Mouse (Mus musculus): Measurements from ENCODE around the gene Eps8. TPM values are rescaled to one million over a fixed set of nuclear protein-coding genes. Genes with fewer than 3 reads are reported as not detected.
A peak's percentile ranks its signal among the peaks of the same experiment; 100 is the strongest.

The Eps8 gene
- polyA plus RNA-seq, 1 experiment from 2014 or later: 45.1 TPM

- no peaks in the 10 kb centered on the region for H3K9me3 ChIP-seq (replicated peaks; ENCODE audit: low read length)
- no peak for ATAC-seq (replicated peaks; ENCODE audit: low FRiP score, low read depth)
- H3K27ac ChIP-seq: no peak overlapping the region
- no peak for DNase-seq (ENCODE audit: low spot score)
- no peak overlapping the region for H3K4me2 ChIP-seq (ENCODE audit: low read length)
- no peak overlapping the region for H3K9ac ChIP-seq (ENCODE audit: low read depth, low read length)
- H3K27me3 ChIP-seq (ENCODE audit: insufficient read depth, low read length): no peaks in the 10 kb centered on the region
- H3K4me1 ChIP-seq (replicated peaks; ENCODE audit: insufficient read depth, low read length): peaks cover 10% of the 10 kb centered on the region; the same call in 1 of the 2 replicates
- WGBS: 69% methylated on average over 2 of the region's 2 CpGs
- TF ChIP-seq CTCF (IDR thresholded peaks at IDR 0.05; ENCODE audit: low read depth): no peak
- no peaks in the 10 kb centered on the region for H3K36me3 ChIP-seq (ENCODE audit: insufficient read depth, low read length)
- H3K4me3 ChIP-seq (replicated peaks; ENCODE audit: low read depth, low read length): no peak overlapping the region
These were observed 97.0 kb downstream of the Eps8 start for GRCm38 (mm10) chr6:137557671-137558070.

- Histone ChIP-seq H3K9me3 (replicated peaks; ENCODE audit: low read length) (no peaks in the 10 kb centered on the region), H3K36me3 (ENCODE audit: insufficient read depth, low read length) (no peaks in the 10 kb centered on the region), H3K9ac (ENCODE audit: low read depth, low read length) (no peak overlapping the region), H3K4me3 (replicated peaks; ENCODE audit: low read depth, low read length) (no peak overlapping the region), H3K4me2 (ENCODE audit: low read length) (no peak overlapping the region), H3K27me3 (ENCODE audit: insufficient read depth, low read length) (no peaks in the 10 kb centered on the region), H3K27ac (no peak overlapping the region), H3K4me1 (replicated peaks; ENCODE audit: insufficient read depth, low read length) (peaks cover 10% of the 10 kb centered on the region; the same call in 1 of the 2 replicates)
- no peak for DNase-seq (ENCODE audit: low spot score)
- TF ChIP-seq CTCF (IDR thresholded peaks at IDR 0.05; ENCODE audit: low read depth): no peak
- WGBS: 96% methylated on average over 4 of the region's 4 CpGs
- ATAC-seq (replicated peaks; ENCODE audit: low FRiP score, low read depth): no peak
These were observed 97.5 kb downstream of the Eps8 start for GRCm38 (mm10) chr6:137557159-137557558.

GRCm38 (mm10) chr6:137556636-137557035, 98.0 kb downstream of the Eps8 start:
- no peak overlapping the region for H3K27ac ChIP-seq
- 92% methylated on average over 5 of the region's 5 CpGs for WGBS
- H3K9ac ChIP-seq (ENCODE audit: low read depth, low read length): no peak overlapping the region
- H3K4me3 ChIP-seq (replicated peaks; ENCODE audit: low read depth, low read length): no peak overlapping the region
- ATAC-seq (replicated peaks; ENCODE audit: low FRiP score, low read depth) (no peak), DNase-seq (ENCODE audit: low spot score) (no peak)
- TF ChIP-seq CTCF (IDR thresholded peaks at IDR 0.05; ENCODE audit: low read depth): no peak
- no peaks in the 10 kb centered on the region for H3K27me3 ChIP-seq (ENCODE audit: insufficient read depth, low read length)
- H3K36me3 ChIP-seq (ENCODE audit: insufficient read depth, low read length): no peaks in the 10 kb centered on the region
- no peak overlapping the region for H3K4me2 ChIP-seq (ENCODE audit: low read length)
- H3K9me3 ChIP-seq (replicated peaks; ENCODE audit: low read length): no peaks in the 10 kb centered on the region
- H3K4me1 ChIP-seq (replicated peaks; ENCODE audit: insufficient read depth, low read length): peaks cover 10% of the 10 kb centered on the region; the same call in 1 of the 2 replicates

- 39% methylated on average over 8 of the region's 8 CpGs for WGBS
- no peaks in the 10 kb centered on the region for H3K27me3 ChIP-seq (ENCODE audit: insufficient read depth, low read length)
- no peak overlapping the region for H3K9ac ChIP-seq (ENCODE audit: low read depth, low read length)
- no peak for TF ChIP-seq CTCF (IDR thresholded peaks at IDR 0.05; ENCODE audit: low read depth)
- no peaks in the 10 kb centered on the region for H3K36me3 ChIP-seq (ENCODE audit: insufficient read depth, low read length)
- no peak overlapping the region for H3K4me3 ChIP-seq (replicated peaks; ENCODE audit: low read depth, low read length)
- peak; percentile 36 for DNase-seq (ENCODE audit: low spot score)
- H3K9me3 ChIP-seq (replicated peaks; ENCODE audit: low read length): no peaks in the 10 kb centered on the region
- no peak overlapping the region for H3K4me2 ChIP-seq (ENCODE audit: low read length)
- 0 out of 2 replicates have a peak, but pooled peaks cover 5% of the 10 kb centered on the region for H3K4me1 ChIP-seq (replicated peaks; ENCODE audit: insufficient read depth, low read length)
- H3K27ac ChIP-seq: peak overlapping the region; percentile 55
- peak; percentile 88 for ATAC-seq (replicated peaks; ENCODE audit: low FRiP score, low read depth)
These were observed 104.5 kb downstream of the Eps8 start for GRCm38 (mm10) chr6:137550181-137550580.

- Histone ChIP-seq H3K9me3 (replicated peaks; ENCODE audit: low read length) (no peaks in the 10 kb centered on the region), H3K27ac (no peak overlapping the region), H3K27me3 (ENCODE audit: insufficient read depth, low read length) (no peaks in the 10 kb centered on the region), H3K4me1 (replicated peaks; ENCODE audit: insufficient read depth, low read length) (0 out of 2 replicates have a peak, but pooled peaks cover 5% of the 10 kb centered on the region), H3K4me2 (ENCODE audit: low read length) (no peak overlapping the region), H3K9ac (ENCODE audit: low read depth, low read length) (no peak overlapping the region), H3K4me3 (replicated peaks; ENCODE audit: low read depth, low read length) (no peak overlapping the region), H3K36me3 (ENCODE audit: insufficient read depth, low read length) (no peaks in the 10 kb centered on the region)
- no peak for ATAC-seq (replicated peaks; ENCODE audit: low FRiP score, low read depth)
- no peak for TF ChIP-seq CTCF (IDR thresholded peaks at IDR 0.05; ENCODE audit: low read depth)
- no peak for DNase-seq (ENCODE audit: low spot score)
- 66% methylated on average over 5 of the region's 5 CpGs for WGBS
These were observed 106.1 kb downstream of the Eps8 start for GRCm38 (mm10) chr6:137548613-137549012.

- Histone ChIP-seq H3K36me3 (ENCODE audit: insufficient read depth, low read length) (no peaks in the 10 kb centered on the region), H3K27ac (no peak overlapping the region), H3K4me1 (replicated peaks; ENCODE audit: insufficient read depth, low read length) (0 out of 2 replicates have a peak, but pooled peaks cover 10% of the 10 kb centered on the region), H3K9me3 (replicated peaks; ENCODE audit: low read length) (no peaks in the 10 kb centered on the region), H3K4me3 (replicated peaks; ENCODE audit: low read depth, low read length) (no peak overlapping the region), H3K9ac (ENCODE audit: low read depth, low read length) (no peak overlapping the region), H3K4me2 (ENCODE audit: low read length) (no peak overlapping the region), H3K27me3 (ENCODE audit: insufficient read depth, low read length) (no peaks in the 10 kb centered on the region)
- 71% methylated on average over 2 of the region's 2 CpGs for WGBS
- TF ChIP-seq CTCF (IDR thresholded peaks at IDR 0.05; ENCODE audit: low read depth): no peak
- DNase-seq (ENCODE audit: low spot score) (no peak), ATAC-seq (replicated peaks; ENCODE audit: low FRiP score, low read depth) (no peak)
These were observed 107.1 kb downstream of the Eps8 start for GRCm38 (mm10) chr6:137547555-137547954.

GRCm38 (mm10) chr6:137546101-137546500, 108.6 kb downstream of the Eps8 start:
- no peaks in the 10 kb centered on the region for H3K27me3 ChIP-seq (ENCODE audit: insufficient read depth, low read length)
- 0 out of 2 replicates have a peak overlapping the region, but pooled peaks have one; percentile 6 for H3K27ac ChIP-seq
- no peak overlapping the region for H3K4me3 ChIP-seq (replicated peaks; ENCODE audit: low read depth, low read length)
- DNase-seq (ENCODE audit: low spot score): peak; percentile 38
- ATAC-seq (replicated peaks; ENCODE audit: low FRiP score, low read depth): no peak; the same call in 1 of the 2 replicates
- H3K36me3 ChIP-seq (ENCODE audit: insufficient read depth, low read length): no peaks in the 10 kb centered on the region
- H3K9ac ChIP-seq (ENCODE audit: low read depth, low read length): no peak overlapping the region
- no peak overlapping the region for H3K4me2 ChIP-seq (ENCODE audit: low read length)
- no peaks in the 10 kb centered on the region for H3K9me3 ChIP-seq (replicated peaks; ENCODE audit: low read length)
- 0 out of 2 replicates have a peak, but pooled peaks cover 11% of the 10 kb centered on the region for H3K4me1 ChIP-seq (replicated peaks; ENCODE audit: insufficient read depth, low read length)
- 54% methylated on average over 6 of the region's 6 CpGs for WGBS
- TF ChIP-seq CTCF (IDR thresholded peaks at IDR 0.05; ENCODE audit: low read depth): no peak
